Mouse (Mus musculus): Measurements from ENCODE around the gene Tstd3. TPM values are rescaled to one million over a fixed set of nuclear protein-coding genes. Genes with fewer than 3 reads are reported as not detected.

Tstd3 gene
- total and polyA plus RNA-seq, 3 experiments, result 24.6 to 51.0 (median 39.9) TPM

DNA sequence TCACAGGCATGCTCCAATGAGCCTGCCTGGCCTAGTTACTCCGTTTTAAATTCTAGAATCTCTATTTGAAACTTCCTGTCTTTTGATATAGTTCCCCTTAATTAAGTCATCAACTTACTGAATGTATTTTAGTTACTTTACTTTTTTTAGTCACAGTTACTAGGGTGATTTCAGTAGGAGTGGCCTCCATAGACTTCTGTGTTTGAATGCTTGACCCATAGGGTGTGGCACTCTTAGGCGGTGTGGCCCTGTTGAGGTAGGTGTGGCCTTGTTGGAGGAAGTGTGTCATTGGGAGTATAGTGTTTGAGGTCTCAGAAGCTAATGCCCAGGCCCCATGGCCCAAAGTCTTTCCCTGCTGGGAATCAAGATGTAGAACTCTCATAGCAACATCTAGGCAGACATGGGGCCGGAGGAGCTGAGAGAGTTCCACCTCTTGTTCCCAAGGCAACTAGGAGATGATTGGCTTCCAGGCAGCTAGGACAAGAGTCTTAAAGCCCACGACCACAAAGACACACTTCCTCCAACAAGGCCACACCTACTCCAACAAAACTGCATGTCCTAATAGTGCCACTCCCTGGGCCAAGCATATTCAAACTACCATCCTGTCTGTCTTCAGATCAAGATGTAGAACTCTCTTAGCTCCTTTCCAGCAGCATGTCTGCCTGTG lies 11.8 kb downstream of the Tstd3 start:
- no peaks in the 10 kb centered on the region for H3K27me3 ChIP-seq (replicated peaks)
- dilution Hi-C loops (cut with MboI; ENCODE audit: extremely low pct_ligation_motif_present, extremely low pct_unique_long_range_greater_than_20kb, low sequenced_read_pairs), result no loop called here
- peaks cover 5 to 15% of the 10 kb centered on the region in 2 experiments; a peak in 3 of 4 replicates for H3K4me1 ChIP-seq (ENCODE audit: control insufficient read depth in 1 of 2, insufficient read depth in 2 of 2)
- H3K79me2 ChIP-seq (replicated peaks; ENCODE audit: control insufficient read depth, extremely low read depth, insufficient read depth, poor library complexity, severe bottlenecking), result no peaks in the 10 kb centered on the region
- peak overlapping the region; percentile 71; the same call in 1 of the 2 replicates for H3K27ac ChIP-seq (ENCODE audit: insufficient read depth, low read depth)
- H3K4me3 ChIP-seq (replicated peaks in 1 of 3; ENCODE audit: low read depth in 2 of 3, low read length in 2 of 3, poor library complexity in 1 of 3), result no peak overlapping the region
- DNase-seq (ENCODE audit: extremely low read depth), result peak; percentile 67
- H3K9me3 ChIP-seq (replicated peaks; ENCODE audit: low read length), result peaks cover 6% of the 10 kb centered on the region
- peaks cover 9 to 41% of the 10 kb centered on the region in 2 experiments for H3K36me3 ChIP-seq (replicated peaks in 1 of 2; ENCODE audit: control insufficient read depth in 1 of 2, insufficient read depth in 1 of 2, low read length in 1 of 2)
- H3K4me2 ChIP-seq (ENCODE audit: insufficient read depth, low read depth, poor library complexity, severe bottlenecking), result no peak overlapping the region; the same call in 1 of the 2 replicates
- in situ Hi-C loops (cut with MboI; ENCODE audit: low pct_ligation_motif_present, low pct_unique_long_range_greater_than_20kb, low sequenced_read_pairs), result no loop called here
- H3K9ac ChIP-seq (ENCODE audit: insufficient read depth, low read depth), result no peak overlapping the region
- TF ChIP-seq CTCF (conservative IDR thresholded peaks at IDR 0.05 in 1 of 2, IDR thresholded peaks at IDR 0.05 in 1 of 2; ENCODE audit: low read depth in 2 of 2, low read length in 2 of 2) (no peak), TBP (conservative IDR thresholded peaks at IDR 0.05; ENCODE audit: low read depth, low read length) (0 out of 2 replicates have a peak, but pooled peaks have one; percentile 26)

DNA sequence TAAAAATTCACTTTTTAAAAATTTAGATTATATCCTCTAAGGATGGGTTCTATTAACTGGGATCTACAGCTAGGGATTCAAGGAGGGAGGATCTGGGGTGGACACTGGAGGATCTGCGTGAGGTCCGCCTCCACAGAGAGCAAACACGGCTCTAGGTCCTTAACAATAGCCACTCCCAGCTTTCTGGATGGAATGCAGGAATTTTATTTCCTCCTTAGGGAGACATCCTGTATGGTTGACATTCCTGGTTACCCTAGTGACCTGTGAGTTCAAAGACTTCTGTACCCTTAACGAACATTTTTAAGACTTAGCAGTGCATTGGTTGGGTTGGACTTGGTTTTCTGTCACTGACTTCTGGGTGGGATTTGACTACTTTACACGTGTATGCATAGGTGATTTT lies 21.3 kb downstream of the Tstd3 start:
- in situ Hi-C loops (cut with MboI; ENCODE audit: low pct_ligation_motif_present, low pct_unique_long_range_greater_than_20kb, low sequenced_read_pairs), result no loop called here
- no peak overlapping the region for H3K27ac ChIP-seq (ENCODE audit: insufficient read depth, low read depth)
- TF ChIP-seq MYC (IDR thresholded peaks at IDR 0.05; ENCODE audit: low read depth, low read length), result no peak
- no peak for TF ChIP-seq KAT2A (IDR thresholded peaks at IDR 0.05; ENCODE audit: insufficient replicate concordance, low read length)
- no peak for TF ChIP-seq ZMIZ1 (IDR thresholded peaks at IDR 0.05; ENCODE audit: low read depth, low read length)
- TF ChIP-seq RAD21 (IDR thresholded peaks at IDR 0.05; ENCODE audit: low read depth, low read length), result no peak
- TF ChIP-seq NELFE (IDR thresholded peaks at IDR 0.05; ENCODE audit: low read depth, low read length), result no peak
- TF ChIP-seq JUND (conservative IDR thresholded peaks at IDR 0.05; ENCODE audit: low read depth, low read length), result no peak
- no peak for TF ChIP-seq MAX (IDR thresholded peaks at IDR 0.05; ENCODE audit: low read length)
- no peak for TF ChIP-seq EP300 (IDR thresholded peaks at IDR 0.05; ENCODE audit: low read length)
- TF ChIP-seq CHD1 (IDR thresholded peaks at IDR 0.05; ENCODE audit: low read depth, low read length), result no peak
- TF ChIP-seq POLR2A (IDR thresholded peaks at IDR 0.05; ENCODE audit: low read depth, low read length), result no peak
- TF ChIP-seq ZKSCAN1 (IDR thresholded peaks at IDR 0.05; ENCODE audit: borderline replicate concordance, low read depth, low read length), result no peak
- TF ChIP-seq MEF2A (IDR thresholded peaks at IDR 0.05; ENCODE audit: borderline replicate concordance, low read depth, low read length), result no peak
- TF ChIP-seq NRF1 (IDR thresholded peaks at IDR 0.05; ENCODE audit: low read depth, low read length), result no peak
- TF ChIP-seq RCOR1 (conservative IDR thresholded peaks at IDR 0.05; ENCODE audit: low read depth, low read length), result no peak
- TF ChIP-seq TCF12 (IDR thresholded peaks at IDR 0.05; ENCODE audit: low read depth, low read length), result no peak
- H3K79me2 ChIP-seq (replicated peaks; ENCODE audit: control insufficient read depth, extremely low read depth, insufficient read depth, poor library complexity, severe bottlenecking), result no peaks in the 10 kb centered on the region
- dilution Hi-C loops (cut with MboI; ENCODE audit: extremely low pct_ligation_motif_present, extremely low pct_unique_long_range_greater_than_20kb, low sequenced_read_pairs), result no loop called here
- H3K9me3 ChIP-seq (replicated peaks; ENCODE audit: low read length), result no peaks in the 10 kb centered on the region
- H3K4me1 ChIP-seq (ENCODE audit: control insufficient read depth in 1 of 2, insufficient read depth in 2 of 2), result no peaks in the 10 kb centered on the region
- no peak overlapping the region for H3K9ac ChIP-seq (ENCODE audit: insufficient read depth, low read depth)
- peaks cover 17 to 46% of the 10 kb centered on the region in 2 experiments for H3K36me3 ChIP-seq (replicated peaks in 1 of 2; ENCODE audit: control insufficient read depth in 1 of 2, insufficient read depth in 1 of 2, low read length in 1 of 2)
- no peak overlapping the region for H3K4me2 ChIP-seq (ENCODE audit: insufficient read depth, low read depth, poor library complexity, severe bottlenecking)
- DNase-seq (ENCODE audit: extremely low read depth), result no peak
- no peaks in the 10 kb centered on the region for H3K27me3 ChIP-seq (replicated peaks)
- no peak overlapping the region for H3K4me3 ChIP-seq (replicated peaks in 1 of 3; ENCODE audit: low read depth in 2 of 3, low read length in 2 of 3, poor library complexity in 1 of 3)
